Mouse (Mus musculus): ENCODE measurements around the gene Ppp1r3c.

DNA sequence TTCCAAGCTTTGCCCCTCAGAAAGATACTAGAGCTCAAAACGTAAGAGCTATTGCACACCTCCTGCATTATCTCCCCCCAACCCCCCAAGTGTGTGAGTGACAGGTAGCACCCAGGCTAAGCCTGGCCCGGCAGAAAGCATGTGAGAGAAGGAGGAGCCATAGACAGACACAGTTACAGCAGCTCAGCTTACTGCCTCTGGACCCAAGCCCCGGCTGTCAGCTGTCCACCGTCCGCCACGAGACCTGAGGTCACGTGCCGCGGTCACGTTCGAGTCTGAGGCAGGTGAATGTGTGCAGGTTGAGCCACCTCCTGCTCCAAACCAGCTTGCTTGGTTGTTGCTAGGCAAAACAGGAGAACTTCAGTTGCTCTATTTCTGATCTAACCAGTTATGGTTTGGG is 5.1 kb downstream of the Ppp1r3c start:
- TF ChIP-seq CTCF (IDR thresholded peaks at IDR 0.05; ENCODE audit: low read depth) (no peak), EP300 (IDR thresholded peaks at IDR 0.05; ENCODE audit: low read depth) (no peak)

All from heart, postnatal 0 days (tissue).